Mouse (Mus musculus) liver, embryonic 14.5 days (tissue): Measurements from ENCODE around the gene Fat2. TPM values are rescaled to one million over a fixed set of nuclear protein-coding genes. Genes with fewer than 3 reads are reported as not detected.

Experiments used
- ATAC-seq: fragments of 200-750 bp; cut with Nextera tagmentation; 2 replicates; pipeline ENCODE4 v1.8.0; 2017; ENCODE audit warnings: moderate number of reproducible peaks, mild to moderate bottlenecking, moderate library complexity; ENCODE audit not compliant: insufficient read depth
- DNase-seq, 3 experiments: peaks; one replicate each; pipeline ENCODE4 v3.0.0-alpha.2; 2012 to 2013; ENCODE audit warnings: low read depth in 3 of 3, low spot score in 3 of 3
- H3K27ac ChIP-seq: fragments of 300-500 bp; sonication (generic); 2 replicates; pipeline ENCODE4 v1.5.1; 2014; ENCODE audit warnings: moderate library complexity, mild to moderate bottlenecking, control low read depth, inconsistent platforms
- H3K27me3 ChIP-seq: fragments of 300-500 bp; sonication (generic); 2 replicates; pipeline ENCODE4 v1.6.1; 2014; ENCODE audit warnings: mild to moderate bottlenecking, low read length, moderate library complexity; ENCODE audit not compliant: control insufficient read depth, insufficient read depth
- H3K36me3 ChIP-seq: fragments of 300-500 bp; sonication (generic); replicated peaks from 2 replicates; pipeline ENCODE4 v1.6.1; 2014; ENCODE audit warnings: low read depth; ENCODE audit not compliant: control insufficient read depth, insufficient read depth
- H3K4me1 ChIP-seq, 2 experiments: fragments of 200-500 bp in 1 of 2; fragments of 300-500 bp in 1 of 2; sonication (generic) in 1 of 2; replicated peaks; 2 replicates each; pipeline ENCODE4 v1.6.1; 2012 to 2014; ENCODE audit warnings: antibody characterized with exemption in 1 of 2, inconsistent platforms in 1 of 2, low read length in 1 of 2; ENCODE audit not compliant: control insufficient read depth in 2 of 2, insufficient read depth in 2 of 2
- H3K4me2 ChIP-seq: fragments of 300-500 bp; sonication (generic); 2 replicates; pipeline ENCODE4 v1.6.1; 2014; ENCODE audit warnings: low read depth, mild to moderate bottlenecking, control low read depth, moderate library complexity
- H3K4me3 ChIP-seq, 2 experiments: fragments of 200-500 bp in 1 of 2; fragments of 300-500 bp in 1 of 2; sonication (generic) in 1 of 2; 2 replicates each; pipeline ENCODE4 v1.5.1; 2012 to 2014; ENCODE audit warnings: low read depth in 2 of 2, low read length in 2 of 2, mild to moderate bottlenecking in 2 of 2, control low read depth in 1 of 2, inconsistent platforms in 1 of 2, moderate library complexity in 1 of 2; ENCODE audit not compliant: insufficient read depth in 1 of 2
- H3K9ac ChIP-seq: fragments of 300-500 bp; sonication (generic); replicated peaks from 2 replicates; pipeline ENCODE4 v1.6.1; 2014; ENCODE audit warnings: mild to moderate bottlenecking, control low read depth, moderate library complexity
- H3K9me3 ChIP-seq: fragments of 300-500 bp; sonication (generic); 2 replicates; pipeline ENCODE4 v1.6.1; 2016; ENCODE audit warnings: low read length, mixed read lengths; ENCODE audit not compliant: control insufficient read depth
- CTCF ChIP-seq: IDR thresholded peaks from 2 replicates; pipeline ENCODE4 v1.5.1; 2016; ENCODE audit warnings: antibody characterized with exemption, low read depth, control low read depth
- EP300 ChIP-seq: IDR thresholded peaks from 2 replicates; pipeline ENCODE4 v1.6.1; 2016; ENCODE audit warnings: antibody characterized with exemption, low read depth
- WGBS: fragments of 180-500 bp; shearing (Covaris S2); extraction: QIAGEN DNeasy Blood & Tissue Kit; methylation state at CpG from one replicate; pipeline ENCODE4 v1.1.7; 2014; ENCODE audit not compliant: insufficient replicate concordance; 5-methylcytosine and 5-hydroxymethylcytosine counted together
- polyA plus RNA-seq, 2 experiments: library from polyadenylated mRNA; depleted of rRNA in 1 of 2; stranded (reverse) in 1 of 2; unstranded in 1 of 2; fragments of >200 nt; fragmentation: Nextera tagmentation in 1 of 2; extraction: Ambion mirVana in 1 of 2; gene quantifications; 2 replicates each; pipeline versions ENCODE4 v1.2.1 to v1.2.3; 2012 to 2014

Gene Fat2
- polyA plus RNA-seq, 2 experiments = under 0.01 TPM; not detected in 1

DNA sequence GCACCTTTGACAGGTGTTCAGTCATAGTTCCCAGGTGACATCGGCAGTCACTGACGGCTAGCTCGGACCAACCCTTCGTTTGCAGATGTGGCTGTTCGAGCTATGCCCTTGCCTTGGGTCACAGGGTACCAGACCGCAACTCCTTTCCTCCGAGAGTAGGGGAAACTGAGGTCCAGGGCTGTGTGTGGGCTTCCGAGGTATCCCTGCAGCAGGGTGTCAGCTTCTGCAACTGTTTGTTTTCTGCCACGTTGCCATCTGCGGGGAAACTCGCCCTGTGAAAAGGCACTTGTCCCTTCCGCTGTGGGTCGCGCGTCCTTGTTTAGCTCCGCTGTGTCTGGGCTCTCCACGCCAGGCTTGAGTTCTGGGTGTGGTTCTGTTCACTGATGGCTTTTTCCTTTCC lies 131.8 kb downstream of the Fat2 start:
- H3K4me1 ChIP-seq = peaks cover 0 to 7% of the 10 kb centered on the region in 2 experiments; a peak in 2 of 4 replicates
- no peaks in the 10 kb centered on the region for H3K27me3 ChIP-seq
- TF ChIP-seq EP300 (no peak), CTCF (no peak)
- no peaks in the 10 kb centered on the region for H3K9me3 ChIP-seq
- DNase-seq (no peak), ATAC-seq (peak; percentile 54; the same call in 1 of the 2 replicates)
- WGBS = 4% methylated on average over 17 of the region's 17 CpGs
- peak overlapping the region; percentile 80 for H3K9ac ChIP-seq
- H3K27ac ChIP-seq = no peak overlapping the region
- peak overlapping the region; percentile 76 to 91 for H3K4me3 ChIP-seq
- peak overlapping the region; percentile 81 for H3K4me2 ChIP-seq
- no peaks in the 10 kb centered on the region for H3K36me3 ChIP-seq

DNA sequence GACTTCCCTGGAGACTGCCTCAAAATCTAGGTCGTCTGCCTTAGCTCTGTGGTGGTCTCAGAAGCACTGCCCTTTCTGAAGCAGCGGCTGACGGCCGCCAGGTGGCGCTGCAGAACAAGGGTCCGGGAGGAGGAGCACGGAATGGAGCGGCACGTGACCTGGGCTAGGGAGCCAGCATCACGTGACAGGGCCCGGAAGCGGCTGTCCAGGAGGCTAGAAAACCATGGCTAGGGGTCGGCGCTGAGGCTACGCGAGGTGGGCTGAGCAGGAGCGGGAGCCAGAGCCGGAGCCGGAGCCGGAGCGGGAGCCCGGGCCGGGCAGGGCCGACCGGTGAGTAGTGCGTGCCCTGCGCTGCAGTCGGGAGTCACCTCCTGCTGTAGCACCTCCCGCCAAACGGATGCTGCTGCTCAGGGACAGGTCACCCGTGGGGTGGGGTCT lies 132.2 kb downstream of the Fat2 start, which contains the start of gene Slc36a1:
Gene Slc36a1 (plus strand): TSS at position 192 of the 438 bp plus-strand sequence.
- no peak within 1 kb of the TSS for H3K27ac ChIP-seq
- H3K27me3 ChIP-seq = no peaks in the 10 kb centered on the region
- H3K4me1 ChIP-seq = peaks cover 0 to 7% of the 10 kb centered on the region in 2 experiments; a peak in 2 of 4 replicates
- TF ChIP-seq EP300 = no peak
- peak; percentile 99 for TF ChIP-seq CTCF
- peak within 1 kb of the TSS; percentile 81 for H3K4me2 ChIP-seq
- no peaks in the 10 kb centered on the region for H3K9me3 ChIP-seq
- peak within 1 kb of the TSS; percentile 80 for H3K9ac ChIP-seq
- 0% methylated on average over 31 of the region's 31 CpGs for WGBS
- ATAC-seq (peak; percentile 80), DNase-seq (peak; percentile 85 to 89 (median 85))
- no peaks in the 10 kb centered on the region for H3K36me3 ChIP-seq
- peak within 1 kb of the TSS; percentile 76 to 91 for H3K4me3 ChIP-seq

Other genes with a start within 250 kb of the Fat2 start
- 5.1 and 5.5 TPM in 2 replicates for gene Gm2a, start 238.4 kb downstream of the Fat2 start, polyA plus RNA-seq (2012; rRNA removed)
- 14.2 and 14.9 TPM in 2 replicates for gene Gm2a, start 238.4 kb downstream of the Fat2 start, polyA plus RNA-seq (2014; fragmentation: Nextera tagmentation; extraction: Ambion mirVana)
- gene Slc36a3, start 184.9 kb downstream of the Fat2 start, polyA plus RNA-seq (2012; rRNA removed) = not detected in 2 replicates
- not detected in 2 replicates for gene Slc36a3, start 184.9 kb downstream of the Fat2 start, polyA plus RNA-seq (2014; fragmentation: Nextera tagmentation; extraction: Ambion mirVana)
- gene Slc36a2, start 151.5 kb downstream of the Fat2 start, polyA plus RNA-seq (2012; rRNA removed) = 14.1 and 15.9 TPM in 2 replicates
- 13.8 and 16.6 TPM in 2 replicates for gene Slc36a2, start 151.5 kb downstream of the Fat2 start, polyA plus RNA-seq (2014; fragmentation: Nextera tagmentation; extraction: Ambion mirVana)
- gene Slc36a1, start 132.2 kb downstream of the Fat2 start, polyA plus RNA-seq (2012; rRNA removed) = 7.9 and 8.1 TPM in 2 replicates
- 1.7 and 2.0 TPM in 2 replicates for gene Slc36a1, start 132.2 kb downstream of the Fat2 start, polyA plus RNA-seq (2014; fragmentation: Nextera tagmentation; extraction: Ambion mirVana)
- 47.5 and 64.9 TPM in 2 replicates for gene Sparc, start 86.6 kb upstream of the Fat2 start, polyA plus RNA-seq (2012; rRNA removed)
- gene Sparc, start 86.6 kb upstream of the Fat2 start, polyA plus RNA-seq (2014; fragmentation: Nextera tagmentation; extraction: Ambion mirVana) = 88.2 and 91.2 TPM in 2 replicates
- 97.4 and 120 TPM in 2 replicates for gene Atox1, start 124.7 kb upstream of the Fat2 start, polyA plus RNA-seq (2012; rRNA removed)
- gene Atox1, start 124.7 kb upstream of the Fat2 start, polyA plus RNA-seq (2014; fragmentation: Nextera tagmentation; extraction: Ambion mirVana) = 198 and 209 TPM in 2 replicates
- 23.3 and 27.7 TPM in 2 replicates for gene G3bp1, start 133.1 kb upstream of the Fat2 start, polyA plus RNA-seq (2012; rRNA removed)
- gene G3bp1, start 133.1 kb upstream of the Fat2 start, polyA plus RNA-seq (2014; fragmentation: Nextera tagmentation; extraction: Ambion mirVana) = 58.4 and 66.4 TPM in 2 replicates